Mouse (Mus musculus) neural tube, embryonic 13.5 days (tissue): ENCODE data around the gene Zfy1. TPM values are rescaled to one million over a fixed set of nuclear protein-coding genes. Genes with fewer than 3 reads are reported as not detected.
A peak's percentile ranks its signal among the peaks of the same experiment; 100 is the strongest.
"Not testable (repeated sequence)": the region's sequence is repeated elsewhere in the genome, so short reads cannot be mapped to it uniquely, and the experiment has no call there.

ENCODE experiments used
- ATAC-seq: fragments of 200-750 bp; cut with Nextera tagmentation; 2 replicates; pipeline ENCODE4 v1.8.0; 2017; ENCODE audit warnings: low read depth, mild to moderate bottlenecking, moderate TSS enrichment, moderate library complexity
- H3K27ac ChIP-seq: fragments of 300-500 bp; sonication (generic); replicated peaks from 2 replicates; pipeline ENCODE4 v1.5.1; 2015; ENCODE audit warnings: moderate library complexity, mild to moderate bottlenecking, inconsistent platforms
- H3K27me3 ChIP-seq: fragments of 300-500 bp; sonication (generic); 2 replicates; pipeline ENCODE4 v1.6.1; 2015; ENCODE audit warnings: mild to moderate bottlenecking, inconsistent platforms
- H3K36me3 ChIP-seq: fragments of 300-500 bp; sonication (generic); 2 replicates; pipeline ENCODE4 v1.6.1; 2015; ENCODE audit warnings: mild to moderate bottlenecking, inconsistent platforms
- H3K4me1 ChIP-seq: fragments of 300-500 bp; sonication (generic); replicated peaks from 2 replicates; pipeline ENCODE4 v1.6.1; 2015; ENCODE audit warnings: inconsistent platforms
- H3K4me2 ChIP-seq: fragments of 300-500 bp; sonication (generic); 2 replicates; pipeline ENCODE4 v1.6.1; 2015; ENCODE audit warnings: inconsistent platforms, mild to moderate bottlenecking, moderate library complexity
- H3K4me3 ChIP-seq: fragments of 300-500 bp; sonication (generic); 2 replicates; pipeline ENCODE4 v1.5.1; 2015; ENCODE audit warnings: mild to moderate bottlenecking, inconsistent platforms
- H3K9ac ChIP-seq: fragments of 300-500 bp; sonication (generic); 2 replicates; pipeline ENCODE4 v1.6.1; 2015; ENCODE audit warnings: moderate library complexity, mild to moderate bottlenecking, inconsistent platforms
- H3K9me3 ChIP-seq: fragments of 300-500 bp; sonication (generic); 2 replicates; pipeline ENCODE4 v1.6.1; 2016; ENCODE audit warnings: inconsistent platforms
- WGBS: fragments of 180-500 bp; shearing (Covaris S2); methylation state at CpG from one replicate; pipeline ENCODE4 v1.1.7; 2015; 5-methylcytosine and 5-hydroxymethylcytosine counted together
- polyA plus RNA-seq: library from polyadenylated mRNA; unstranded; fragments of >200 nt; fragmentation: Nextera tagmentation; extraction: Ambion mirVana; gene quantifications from 2 replicates; pipeline ENCODE4 v1.2.1, GENCODE M21; 2015

The Zfy1 gene
- not detected in 2 replicates for polyA plus RNA-seq

GRCm38 (mm10) chrY:797309-797708 lies at the start of gene Zfy1:
TSS of gene Zfy1 (minus strand) at chrY:797409.
- 90% methylated on average over 5 of the region's 11 CpGs for WGBS
- ATAC-seq, result not testable (repeated sequence)

GRCm38 (mm10) chrY:818396-818795 lies 21.2 kb upstream of the Zfy1 start, which contains the start of gene Uba1y:
TSS of gene Uba1y (plus strand) at chrY:818649.
- WGBS, result 93% methylated on average over 13 of the region's 15 CpGs

More at GRCm38 (mm10) chrY:797309-797708, at the start of gene Zfy1:
- H3K4me2 ChIP-seq, H3K9me3 ChIP-seq, H3K4me1 ChIP-seq, H3K9ac ChIP-seq, H3K36me3 ChIP-seq, H3K27ac ChIP-seq, H3K27me3 ChIP-seq, H3K4me3 ChIP-seq: not testable (repeated sequence)

GRCm38 (mm10) chrY:808991-809661 lies 11.9 kb upstream of the Zfy1 start:
- Histone ChIP-seq H3K36me3 (no peaks in the 10 kb centered on the region), H3K27me3 (no peaks in the 10 kb centered on the region), H3K4me2 (peak overlapping the region; percentile 34), H3K4me3 (no peak overlapping the region), H3K9me3 (no peaks in the 10 kb centered on the region), H3K27ac (no peak overlapping the region), H3K9ac (no peak overlapping the region), H3K4me1 (no peaks in the 10 kb centered on the region)
- WGBS, result 0% methylated on average over 10 of the region's 15 CpGs
- ATAC-seq, result peak; percentile 74; the same call in 1 of the 2 replicates

More at GRCm38 (mm10) chrY:818396-818795, 21.2 kb upstream of the Zfy1 start, which contains the start of gene Uba1y:
- Histone ChIP-seq H3K4me1 (no peaks in the 10 kb centered on the region), H3K4me3 (no peak within 1 kb of the TSS), H3K9me3 (no peaks in the 10 kb centered on the region), H3K9ac (no peak within 1 kb of the TSS), H3K27me3 (no peaks in the 10 kb centered on the region), H3K4me2 (no peak within 1 kb of the TSS), H3K27ac (no peak within 1 kb of the TSS), H3K36me3 (no peaks in the 10 kb centered on the region)
- ATAC-seq, result no peak

Other genes with a start within 250 kb of the Zfy1 start
- gene Uba1y, start 21.2 kb upstream of the Zfy1 start, polyA plus RNA-seq, result 0.06 TPM in 1 of 2 replicates, not detected in the other
- gene Kdm5d, start 100.4 kb upstream of the Zfy1 start, polyA plus RNA-seq, result 8.6 and 8.9 TPM in 2 replicates
- 33.6 and 35.7 TPM in 2 replicates for gene Eif2s3y, start 213.1 kb upstream of the Zfy1 start, polyA plus RNA-seq